Mouse (Mus musculus) lung, postnatal 0 days (tissue): Measurements from ENCODE around the gene Foxi2. TPM values are rescaled to one million over a fixed set of nuclear protein-coding genes. Genes with fewer than 3 reads are reported as not detected.

Experiments used
- ATAC-seq: fragments of 200-750 bp; cut with Nextera tagmentation; 2 replicates; pipeline ENCODE4 v1.8.0; 2017; ENCODE audit warnings: moderate library complexity
- DNase-seq: peaks from one replicate; pipeline ENCODE4 v3.0.0-alpha.2; 2016; ENCODE audit warnings: low spot score
- H3K27ac ChIP-seq: fragments of 300-500 bp; sonication (generic); 2 replicates; pipeline ENCODE4 v1.5.1; 2014; ENCODE audit warnings: antibody characterized with exemption, mild to moderate bottlenecking, low read length, mixed read lengths
- H3K27me3 ChIP-seq: fragments of 300-500 bp; sonication (generic); replicated peaks from 2 replicates; pipeline ENCODE4 v1.6.1; 2014; ENCODE audit warnings: low read length, mixed read lengths; ENCODE audit not compliant: insufficient read depth
- H3K36me3 ChIP-seq: fragments of 300-500 bp; sonication (generic); 2 replicates; pipeline ENCODE4 v1.6.1; 2014; ENCODE audit warnings: low read length, mixed read lengths; ENCODE audit not compliant: insufficient read depth
- H3K4me1 ChIP-seq: fragments of 300-500 bp; sonication (generic); 2 replicates; pipeline ENCODE4 v1.6.1; 2014; ENCODE audit warnings: antibody characterized with exemption, low read depth, low read length, mixed read lengths; ENCODE audit not compliant: insufficient read depth
- H3K4me2 ChIP-seq: fragments of 300-500 bp; sonication (generic); replicated peaks from 2 replicates; pipeline ENCODE4 v1.6.1; 2014; ENCODE audit warnings: low read depth, mild to moderate bottlenecking, low read length, moderate library complexity, mixed read lengths
- H3K4me3 ChIP-seq: fragments of 300-500 bp; sonication (generic); 2 replicates; pipeline ENCODE4 v1.5.1; 2014; ENCODE audit warnings: low read depth, low read length
- H3K9ac ChIP-seq: fragments of 300-500 bp; sonication (generic); replicated peaks from 2 replicates; pipeline ENCODE4 v1.6.1; 2014; ENCODE audit warnings: low read depth, mild to moderate bottlenecking
- H3K9me3 ChIP-seq: fragments of 300-500 bp; sonication (generic); 2 replicates; pipeline ENCODE4 v1.6.1; 2016; ENCODE audit warnings: low read length, mixed read lengths
- CTCF ChIP-seq: IDR thresholded peaks from 2 replicates; pipeline ENCODE4 v1.5.1; 2016; ENCODE audit warnings: antibody characterized with exemption, mild to moderate bottlenecking
- EP300 ChIP-seq: IDR thresholded peaks from 2 replicates; pipeline ENCODE4 v1.6.1; 2016; ENCODE audit warnings: antibody characterized with exemption, mild to moderate bottlenecking, control low read depth
- WGBS: fragments of 180-500 bp; shearing (Covaris S2); extraction: QIAGEN DNeasy Blood & Tissue Kit; methylation state at CpG from one replicate; pipeline ENCODE4 v1.1.7; 2014; 5-methylcytosine and 5-hydroxymethylcytosine counted together
- polyA plus RNA-seq: library from polyadenylated mRNA; unstranded; fragments of >200 nt; fragmentation: Nextera tagmentation; extraction: Ambion mirVana; gene quantifications from 2 replicates; pipeline ENCODE4 v1.2.1, GENCODE M21; 2015

The Foxi2 gene
- polyA plus RNA-seq, 1 experiment from 2014 or later = not detected

DNA sequence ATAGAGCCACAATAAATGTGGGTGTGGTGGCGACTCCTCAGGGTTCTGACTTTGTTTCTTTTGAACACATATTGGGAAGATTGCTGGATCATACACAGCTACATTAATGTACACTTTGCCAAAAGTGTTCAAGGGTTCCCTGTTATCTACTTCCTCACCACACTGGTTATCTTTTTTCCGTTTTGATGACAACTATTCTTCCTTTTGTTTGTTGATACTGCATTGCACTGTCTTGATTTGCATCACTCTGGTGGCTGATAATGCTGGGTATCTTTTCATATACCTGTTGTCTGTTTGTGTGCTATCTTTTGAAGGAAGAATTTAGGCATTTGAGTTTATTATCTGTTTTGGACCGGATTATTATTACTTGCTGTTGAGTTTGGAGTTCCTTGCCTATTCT lies 3.3 kb upstream of the Foxi2 start:
- H3K4me1 ChIP-seq = no peaks in the 10 kb centered on the region
- ATAC-seq (no peak), DNase-seq (no peak)
- WGBS = 50% methylated on average over 3 of the region's 3 CpGs
- no peak overlapping the region for H3K4me3 ChIP-seq
- peaks cover 16% of the 10 kb centered on the region; the same call in 1 of the 2 replicates for H3K27me3 ChIP-seq
- no peak overlapping the region for H3K27ac ChIP-seq
- TF ChIP-seq EP300 = no peak
- no peak for TF ChIP-seq CTCF
- H3K9ac ChIP-seq = no peak overlapping the region
- no peaks in the 10 kb centered on the region for H3K36me3 ChIP-seq
- no peak overlapping the region for H3K4me2 ChIP-seq
- no peaks in the 10 kb centered on the region for H3K9me3 ChIP-seq

DNA sequence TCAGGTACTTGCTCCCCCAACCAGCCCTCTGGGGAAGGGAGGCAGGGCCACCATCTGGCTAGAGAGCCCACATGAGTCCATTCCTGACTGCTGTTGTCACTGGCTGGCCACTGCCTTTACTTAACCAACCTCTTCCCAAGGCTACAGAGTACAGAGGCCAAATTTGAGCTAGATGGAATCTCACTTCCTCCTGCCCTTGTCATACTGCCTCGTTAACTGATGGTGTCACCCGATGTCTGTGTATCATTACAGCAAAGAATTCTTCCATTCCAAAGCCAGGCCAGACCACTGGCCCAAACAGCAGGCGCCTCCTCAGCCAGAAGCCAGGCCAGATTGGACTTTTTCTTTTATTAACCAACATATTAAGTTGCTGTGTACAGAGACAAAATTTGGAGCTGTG lies 1.6 kb upstream of the Foxi2 start:
- ATAC-seq (no peak), DNase-seq (no peak)
- no peak for TF ChIP-seq CTCF
- TF ChIP-seq EP300 = no peak
- Histone ChIP-seq H3K36me3 (no peaks in the 10 kb centered on the region), H3K4me1 (no peaks in the 10 kb centered on the region), H3K9me3 (no peaks in the 10 kb centered on the region), H3K4me3 (no peak overlapping the region), H3K27ac (no peak overlapping the region), H3K4me2 (no peak overlapping the region), H3K9ac (no peak overlapping the region), H3K27me3 (peaks cover 25% of the 10 kb centered on the region; the same call in 1 of the 2 replicates)
- 57% methylated on average over 3 of the region's 3 CpGs for WGBS

DNA sequence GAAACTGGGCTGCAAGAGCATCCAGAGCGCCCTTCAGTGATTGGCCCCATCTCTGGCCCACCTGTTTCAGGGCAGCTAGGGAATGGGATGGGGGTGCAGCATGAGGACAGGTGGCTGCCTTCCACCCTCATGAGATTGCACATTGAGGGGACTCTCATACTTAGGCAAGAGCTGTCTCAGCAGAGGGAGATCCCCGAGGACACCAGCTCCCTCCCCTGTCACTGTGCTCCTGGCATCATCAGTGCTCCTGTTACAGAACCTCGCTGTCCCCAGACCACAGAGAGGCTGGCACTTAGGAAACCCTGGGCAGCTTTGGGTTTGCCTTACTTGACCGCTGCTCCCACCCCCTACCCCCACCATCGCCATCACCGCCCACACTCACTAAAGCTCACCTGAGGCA lies 2.2 kb downstream of the Foxi2 start:
- Histone ChIP-seq H3K27me3 (peaks cover 25% of the 10 kb centered on the region; the same call in 1 of the 2 replicates), H3K4me1 (no peaks in the 10 kb centered on the region), H3K4me2 (no peak overlapping the region), H3K36me3 (no peaks in the 10 kb centered on the region), H3K9me3 (no peaks in the 10 kb centered on the region), H3K9ac (no peak overlapping the region), H3K27ac (no peak overlapping the region), H3K4me3 (no peak overlapping the region)
- TF ChIP-seq EP300 = no peak
- no peak for TF ChIP-seq CTCF
- DNase-seq (no peak), ATAC-seq (no peak)
- 50% methylated on average over 6 of the region's 6 CpGs for WGBS

DNA sequence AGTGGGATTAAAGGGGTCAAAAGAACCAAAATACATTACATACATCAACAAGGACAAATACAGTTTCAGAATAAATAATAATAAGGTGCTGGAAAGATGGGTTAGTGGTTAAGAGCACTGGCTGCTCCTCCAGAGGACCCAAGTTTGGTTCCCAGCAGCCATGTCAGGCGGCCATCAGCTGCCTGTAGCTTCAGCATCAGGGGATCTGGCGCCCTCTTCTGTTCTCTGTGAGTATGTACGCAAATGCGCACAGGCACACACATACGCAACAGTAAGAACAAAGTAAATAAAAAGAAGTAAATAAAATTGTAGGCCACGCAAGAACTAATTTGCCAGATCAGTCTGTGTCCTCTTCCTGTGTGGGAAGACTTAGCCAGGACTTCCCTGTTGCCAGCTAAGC lies 18.7 kb downstream of the Foxi2 start:
- Histone ChIP-seq H3K27me3 (no peaks in the 10 kb centered on the region), H3K36me3 (no peaks in the 10 kb centered on the region)
- 88% methylated on average over 6 of the region's 6 CpGs for WGBS

DNA sequence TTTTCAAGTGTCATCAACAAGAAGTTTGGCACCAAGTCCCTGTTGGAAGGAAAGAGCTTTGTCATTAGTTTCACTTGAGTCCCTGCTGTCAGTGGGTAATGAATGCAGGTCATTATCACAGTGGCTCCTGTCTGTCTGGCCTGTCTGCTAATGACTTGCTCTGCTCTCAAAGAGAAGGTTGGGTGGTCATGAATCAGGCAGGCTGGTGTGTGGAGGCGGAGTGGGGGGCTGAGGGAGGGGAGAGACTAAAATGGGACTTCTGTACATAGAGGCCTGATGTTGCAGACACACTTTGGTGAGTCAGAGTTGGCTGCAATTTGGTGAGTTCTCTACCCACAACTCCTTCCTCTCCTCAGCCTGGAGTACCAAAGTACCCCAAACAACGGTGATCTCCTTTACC lies 20.8 kb downstream of the Foxi2 start:
- ATAC-seq = no peak
- no peak overlapping the region for H3K4me3 ChIP-seq

More for the DNA sequence above, 18.7 kb downstream of the Foxi2 start:
- ATAC-seq = no peak
- no peak overlapping the region for H3K4me3 ChIP-seq
- no peak overlapping the region for H3K9ac ChIP-seq
- no peak overlapping the region for H3K27ac ChIP-seq
- no peak for DNase-seq
- no peak for TF ChIP-seq EP300
- no peak for TF ChIP-seq CTCF
- H3K9me3 ChIP-seq = no peaks in the 10 kb centered on the region
- H3K4me2 ChIP-seq = no peak overlapping the region
- H3K4me1 ChIP-seq = no peaks in the 10 kb centered on the region

DNA sequence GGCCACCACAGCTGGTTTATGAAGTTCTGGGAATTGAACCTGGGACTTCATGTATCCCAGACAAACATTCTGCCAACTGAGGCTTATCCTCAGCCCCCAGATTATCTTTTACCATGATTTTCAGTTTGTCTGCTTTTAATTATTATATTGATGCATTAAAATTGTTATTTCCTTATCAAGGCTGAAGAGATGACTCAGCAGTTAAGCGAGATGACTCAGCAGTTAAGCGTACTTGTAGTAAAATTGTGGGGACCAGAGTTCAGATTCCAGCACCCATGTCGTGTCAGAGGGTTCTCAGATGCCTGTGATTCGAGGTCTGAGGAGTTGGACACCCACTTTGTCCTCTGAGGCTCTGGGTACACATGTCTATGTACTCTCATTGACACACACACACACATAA lies 33.8 kb downstream of the Foxi2 start:
- TF ChIP-seq CTCF (no peak), EP300 (no peak)
- Histone ChIP-seq H3K9ac (no peak overlapping the region), H3K4me2 (no peak overlapping the region), H3K36me3 (no peaks in the 10 kb centered on the region), H3K9me3 (no peaks in the 10 kb centered on the region), H3K4me1 (no peaks in the 10 kb centered on the region), H3K4me3 (no peak overlapping the region), H3K27me3 (no peaks in the 10 kb centered on the region), H3K27ac (no peak overlapping the region)
- no peak for DNase-seq
- 63% methylated on average over 4 of the region's 4 CpGs for WGBS
- ATAC-seq = no peak

More for the DNA sequence above, 20.8 kb downstream of the Foxi2 start:
- H3K9me3 ChIP-seq = no peaks in the 10 kb centered on the region
- no peak overlapping the region for H3K9ac ChIP-seq
- no peaks in the 10 kb centered on the region for H3K27me3 ChIP-seq
- 75% methylated on average over 2 of the region's 2 CpGs for WGBS
- no peaks in the 10 kb centered on the region for H3K4me1 ChIP-seq
- H3K36me3 ChIP-seq = no peaks in the 10 kb centered on the region
- no peak for DNase-seq
- no peak overlapping the region for H3K27ac ChIP-seq
- H3K4me2 ChIP-seq = no peak overlapping the region
- TF ChIP-seq EP300 = no peak
- no peak for TF ChIP-seq CTCF

DNA sequence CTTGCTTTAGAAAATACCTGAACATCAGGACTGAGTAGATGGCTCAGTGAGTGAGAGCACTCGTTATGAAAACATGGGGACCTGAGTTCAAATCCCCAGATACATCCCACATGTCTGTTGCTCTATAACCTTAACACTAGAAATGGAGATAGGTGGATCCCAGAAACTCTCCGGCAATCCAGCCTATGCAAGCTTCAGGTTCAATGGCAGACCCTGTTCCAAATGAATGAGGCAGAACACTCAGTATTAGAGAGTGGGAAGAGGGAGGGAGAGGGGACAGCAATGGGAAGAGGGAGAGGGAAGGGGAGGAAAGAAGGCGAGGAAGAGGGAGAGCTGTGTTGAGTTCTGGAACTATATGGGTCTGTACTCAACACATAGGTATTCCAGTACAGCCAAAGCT lies 41.2 kb downstream of the Foxi2 start:
- no peak overlapping the region for H3K27ac ChIP-seq
- no peak for DNase-seq
- no peak for ATAC-seq
- H3K4me3 ChIP-seq = no peak overlapping the region
- H3K4me2 ChIP-seq = no peak overlapping the region
- no peaks in the 10 kb centered on the region for H3K9me3 ChIP-seq
- WGBS = 77% methylated on average over 3 of the region's 3 CpGs
- no peaks in the 10 kb centered on the region for H3K36me3 ChIP-seq
- TF ChIP-seq CTCF (no peak), EP300 (no peak)
- no peaks in the 10 kb centered on the region for H3K4me1 ChIP-seq
- H3K9ac ChIP-seq = no peak overlapping the region
- H3K27me3 ChIP-seq = no peaks in the 10 kb centered on the region
